Mouse (Mus musculus) natural killer cell, adult 2 months (primary cell): ENCODE data around the gene Nupr1.
A peak's percentile ranks its signal among the peaks of the same experiment; 100 is the strongest.

Source experiments
- DNase-seq, 2 experiments: peaks; one replicate each; pipeline ENCODE4 v3.0.0; 2022; ENCODE audit warnings: low spot score in 2 of 2

The Nupr1 gene

DNA sequence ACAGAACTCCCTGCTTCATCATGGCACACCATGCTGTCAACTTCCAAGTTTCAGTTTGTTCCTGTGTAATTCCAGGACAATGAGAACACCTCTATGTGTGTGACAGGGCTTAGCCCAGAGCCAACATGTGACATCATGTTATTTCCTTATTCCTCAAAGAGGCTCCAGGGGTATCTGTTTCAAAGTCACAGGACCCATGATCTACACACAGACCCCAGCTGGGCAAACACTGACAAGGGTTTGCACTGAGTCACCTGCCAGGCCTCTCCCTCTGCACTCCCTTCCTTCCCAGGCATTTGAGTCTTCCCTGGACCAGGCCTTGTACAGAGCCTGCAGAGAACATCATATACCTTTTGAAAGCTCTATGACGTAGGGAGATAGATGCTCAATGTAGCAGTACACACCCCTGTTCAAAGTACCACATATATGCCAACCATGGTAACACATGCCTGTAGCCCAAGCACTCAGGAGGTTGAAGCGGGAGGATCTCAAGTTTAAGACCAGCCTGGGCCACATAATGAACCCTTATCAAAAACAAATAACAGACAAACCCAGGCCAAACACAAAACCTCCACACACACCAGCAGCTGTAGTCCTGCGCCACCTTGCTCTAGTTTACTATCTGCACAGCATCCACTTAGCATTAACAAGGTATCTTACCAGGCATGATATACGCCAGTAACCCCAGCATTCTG, at the start of gene Nupr1:
TSS of gene Nupr1 (minus strand) at position 38 of the 695 bp plus-strand sequence.
- no peak for DNase-seq

DNA sequence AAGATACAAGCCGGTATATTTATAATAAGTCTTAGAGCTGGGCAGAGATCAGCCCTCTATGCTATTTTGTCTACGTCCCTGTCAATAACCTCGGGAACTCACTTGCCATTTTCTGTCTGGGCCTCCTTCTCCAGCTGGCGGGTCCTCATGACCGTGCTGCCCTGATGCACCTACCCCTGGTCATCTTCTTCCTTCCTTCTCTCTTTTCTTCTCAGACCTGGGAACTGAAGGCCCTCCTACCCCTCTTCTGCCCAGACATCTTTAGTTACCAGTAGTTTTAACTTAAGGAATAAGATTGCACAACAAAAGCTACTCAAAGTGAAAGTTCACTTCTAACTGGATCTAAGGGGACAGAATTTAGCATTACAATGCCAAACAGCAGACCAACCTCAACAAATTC, 49.0 kb upstream of the Nupr1 start:
- no peak for DNase-seq

DNA sequence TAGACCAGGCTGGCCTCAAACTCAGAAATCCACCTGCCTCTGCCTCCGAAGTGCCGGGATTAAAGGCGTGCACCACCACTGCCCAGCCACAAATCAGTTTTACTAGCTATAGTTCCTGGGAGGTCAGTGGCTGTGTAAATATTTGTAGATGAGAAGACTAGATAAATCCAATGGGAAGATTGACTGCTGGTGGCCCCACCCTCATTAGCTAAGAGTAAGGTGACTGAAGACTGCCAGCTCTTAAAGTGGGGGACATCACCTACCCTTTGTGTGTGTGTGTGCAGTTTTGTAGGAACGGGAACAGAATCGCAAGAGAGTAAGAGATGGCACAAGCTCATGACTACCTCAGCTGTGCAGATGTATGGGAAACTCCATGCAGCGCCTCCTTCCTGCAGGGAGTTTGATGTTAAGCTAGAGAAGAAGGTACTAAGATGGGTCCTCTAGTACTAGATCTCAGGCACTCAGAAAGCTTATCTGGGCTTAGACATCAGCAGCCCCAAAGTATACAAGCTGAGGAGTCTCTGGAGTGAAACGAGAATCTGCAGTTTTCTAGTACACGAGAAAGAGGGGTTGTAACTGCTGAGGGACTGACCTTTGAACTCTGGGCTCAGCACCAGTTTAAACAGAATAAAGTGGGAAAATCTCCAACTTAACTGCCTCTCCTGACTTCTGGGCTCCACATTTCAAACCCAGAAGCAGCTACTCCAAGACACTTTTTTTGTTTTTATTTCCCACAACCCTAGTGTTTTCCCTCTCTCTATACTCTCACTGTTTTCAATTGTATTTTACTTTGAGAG, 48.1 kb upstream of the Nupr1 start:
- no peak for DNase-seq

DNA sequence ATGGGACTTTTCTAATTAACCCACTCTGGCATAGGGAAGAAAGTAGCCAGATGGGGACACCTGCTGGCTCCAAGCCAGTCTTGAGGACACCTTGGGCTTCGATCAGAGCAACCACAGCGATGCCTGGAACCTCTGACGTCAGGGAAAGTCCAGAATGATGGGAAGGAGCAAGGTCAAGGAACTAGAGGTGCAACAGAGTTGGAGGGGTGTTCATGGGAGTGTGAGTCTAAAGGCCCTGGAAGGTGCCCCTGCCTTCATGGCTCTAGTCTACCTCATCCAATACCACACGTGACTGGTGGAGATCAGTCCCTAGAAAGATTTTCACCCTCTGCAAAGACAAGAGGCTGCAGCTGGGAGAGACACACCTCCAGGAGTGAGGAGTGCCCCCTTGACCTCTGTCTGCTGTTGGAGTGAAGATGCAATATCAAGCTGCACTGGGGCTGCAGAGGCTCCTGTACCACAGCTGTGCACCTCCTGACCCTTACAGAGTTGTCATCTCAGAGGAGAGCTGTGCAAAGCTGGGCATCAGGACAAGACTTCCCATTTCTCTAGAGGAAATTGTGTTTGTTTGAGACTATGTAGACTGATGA, 46.1 kb upstream of the Nupr1 start:
- DNase-seq = no peak

DNA sequence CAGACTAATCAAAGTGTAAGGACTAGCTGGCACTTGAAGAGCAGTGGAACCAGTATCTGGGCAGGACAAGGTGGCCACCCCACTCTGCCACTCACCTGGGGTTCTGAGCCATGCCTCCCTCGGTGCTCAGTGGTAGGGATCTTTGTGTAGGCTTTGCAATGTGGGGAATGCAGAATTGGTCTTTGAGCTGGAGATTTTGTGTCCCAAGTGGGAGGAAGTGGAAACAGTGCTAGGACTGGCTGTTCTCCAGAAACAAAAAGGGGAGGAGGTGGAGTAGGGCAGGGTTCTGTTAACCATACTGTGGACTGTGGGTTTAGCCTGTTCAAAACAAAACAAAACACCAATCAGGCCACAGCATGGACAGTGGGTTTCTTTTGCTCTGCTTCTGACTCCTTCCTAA, 45.5 kb upstream of the Nupr1 start, which contains the start of gene Sult1a1:
TSS of gene Sult1a1 (minus strand) at position 226 of the 400 bp plus-strand sequence.
- DNase-seq = no peak

DNA sequence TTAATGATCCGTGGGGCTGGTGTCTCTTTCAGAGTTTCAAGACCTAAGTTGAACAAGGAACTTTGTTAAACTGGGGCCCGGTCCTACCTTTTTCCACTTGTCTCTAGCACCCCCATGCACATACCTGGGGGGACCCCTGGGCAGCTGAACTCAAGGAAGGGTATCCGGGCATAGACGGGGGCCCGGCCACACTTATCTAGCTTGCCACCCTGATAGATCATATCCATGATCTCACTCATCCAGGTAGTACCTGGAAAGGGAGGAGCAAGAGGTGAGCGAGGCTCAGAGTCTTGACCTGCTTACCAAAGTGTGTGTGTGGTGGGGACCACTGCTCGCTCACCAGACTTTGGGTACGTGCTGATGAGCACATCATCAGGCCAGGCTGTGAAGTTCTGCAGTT, 44.4 kb upstream of the Nupr1 start:
- no peak for DNase-seq

DNA sequence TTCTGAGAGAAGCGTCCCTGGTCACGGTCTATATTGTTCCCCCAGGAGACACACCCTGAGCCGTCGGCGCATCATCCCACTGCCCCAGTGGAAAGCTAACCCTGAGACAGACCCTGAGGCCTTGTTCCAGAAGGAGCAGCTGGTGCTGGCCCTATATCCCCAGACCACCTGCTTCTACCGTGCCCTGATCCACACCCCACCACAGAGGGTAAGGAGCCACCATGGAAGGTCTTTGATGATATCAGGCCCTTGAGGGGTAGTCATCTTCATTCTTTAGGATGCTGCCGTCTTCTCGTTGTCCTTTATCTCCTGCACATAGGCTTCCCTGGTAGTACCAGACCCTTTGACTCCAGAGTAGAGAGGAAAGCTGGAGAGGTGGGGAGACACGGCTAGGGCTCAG, 41.5 kb upstream of the Nupr1 start:
- DNase-seq = no peak

DNA sequence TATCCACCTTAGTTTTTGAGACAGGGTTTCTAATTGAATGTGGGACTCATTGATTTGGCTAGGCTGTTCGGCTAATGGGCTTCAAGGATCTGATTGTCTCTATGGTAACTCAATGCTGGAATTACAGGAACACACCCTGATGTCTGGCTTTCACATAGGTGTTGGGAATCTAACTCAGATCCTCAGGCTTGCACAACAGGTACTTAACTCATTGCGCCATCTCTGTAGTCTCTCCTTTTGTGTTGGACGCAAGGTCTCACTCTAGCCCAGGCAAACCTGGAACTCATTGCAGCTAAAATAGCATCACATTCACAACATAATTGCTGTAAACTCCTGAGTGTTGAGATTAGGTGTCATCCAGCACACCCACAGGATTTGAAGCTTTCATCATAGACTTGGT, 39.5 kb upstream of the Nupr1 start:
- no peak for DNase-seq

DNA sequence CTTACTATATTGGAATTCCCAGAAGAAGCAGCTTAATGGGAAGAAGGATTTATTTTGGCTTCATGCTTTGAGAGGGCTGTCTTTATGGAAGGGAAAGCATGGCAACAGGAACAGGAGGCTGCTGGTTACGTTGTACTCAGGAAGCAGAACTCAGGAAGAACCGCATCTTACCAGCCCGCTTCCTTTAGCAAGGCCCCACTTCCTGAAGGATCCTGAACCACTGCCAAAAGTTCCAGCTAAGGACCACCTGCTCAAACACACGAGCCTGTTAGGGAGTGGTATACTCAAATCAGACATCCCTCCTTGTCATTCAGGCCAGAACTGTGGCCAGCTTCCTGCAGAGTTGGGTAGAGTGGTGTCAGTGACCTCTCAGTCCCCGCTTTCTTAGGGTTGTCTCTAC, 37.8 kb upstream of the Nupr1 start:
- no peak for DNase-seq

DNA sequence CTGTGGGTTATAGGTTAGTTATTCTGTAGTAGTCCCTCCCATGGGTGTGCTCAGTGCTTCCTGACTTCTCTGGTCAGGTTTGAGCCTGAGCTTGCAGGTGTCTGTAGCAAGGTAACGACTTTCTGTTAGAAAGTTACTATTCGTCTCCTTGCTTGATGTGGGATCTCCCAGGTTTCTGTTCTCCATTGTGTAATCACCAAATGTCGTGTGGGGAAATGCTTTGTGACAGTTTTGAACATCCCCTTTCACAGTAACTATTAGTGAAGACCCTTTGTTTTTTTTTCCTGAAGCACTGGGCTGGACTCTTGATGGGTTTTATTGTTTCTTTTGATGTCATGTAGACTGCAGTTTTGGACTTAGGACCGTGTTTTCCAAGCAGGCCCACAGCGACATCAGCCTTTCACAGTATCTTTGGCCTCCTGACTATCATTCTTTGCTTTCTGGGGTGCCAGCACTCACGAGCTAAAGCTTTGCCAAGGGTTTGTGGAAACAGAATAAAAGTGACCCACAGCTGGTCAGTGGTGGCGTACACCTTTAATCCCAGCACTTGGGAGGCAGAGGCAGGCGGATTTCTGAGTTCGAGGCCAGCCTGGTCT, 36.9 kb upstream of the Nupr1 start:
- DNase-seq = no peak

DNA sequence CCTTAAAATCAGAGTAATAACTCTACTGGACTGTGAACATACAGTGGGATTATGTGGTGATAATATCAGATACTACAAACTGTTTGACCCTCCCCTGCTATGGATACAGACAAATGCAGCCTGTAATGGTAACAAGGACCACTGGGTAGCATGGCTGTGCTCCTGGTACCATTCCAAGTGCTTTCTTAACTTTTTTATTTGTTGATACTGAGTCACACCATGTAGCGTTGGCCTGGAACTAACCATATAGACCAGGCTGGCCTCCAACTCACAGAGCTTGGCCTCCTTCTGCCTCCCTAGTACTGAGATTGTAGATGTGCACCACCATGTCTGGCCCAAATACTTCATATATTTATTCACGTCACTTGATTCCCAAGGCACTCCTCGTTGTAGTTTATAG, 34.6 kb upstream of the Nupr1 start:
- no peak for DNase-seq

DNA sequence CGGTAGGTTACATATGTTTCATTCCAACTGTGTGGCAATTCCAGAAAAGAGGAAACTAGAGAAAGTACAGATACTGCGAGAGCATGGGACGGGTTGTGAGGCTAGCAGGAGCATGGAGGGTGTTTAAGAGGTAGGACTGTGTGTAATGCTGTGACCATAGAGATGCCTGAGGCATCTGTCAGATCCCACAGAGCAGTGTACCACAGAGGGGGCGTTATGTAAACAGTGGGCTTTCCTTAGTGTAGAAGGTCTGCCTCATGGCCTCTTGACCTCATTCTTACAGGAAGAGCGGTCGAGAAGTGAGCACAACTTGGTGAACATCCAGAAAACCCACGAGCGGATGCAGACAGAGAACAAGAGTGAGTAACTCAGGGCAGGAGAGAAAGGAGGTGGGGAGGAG, 33.0 kb upstream of the Nupr1 start:
- DNase-seq = no peak

DNA sequence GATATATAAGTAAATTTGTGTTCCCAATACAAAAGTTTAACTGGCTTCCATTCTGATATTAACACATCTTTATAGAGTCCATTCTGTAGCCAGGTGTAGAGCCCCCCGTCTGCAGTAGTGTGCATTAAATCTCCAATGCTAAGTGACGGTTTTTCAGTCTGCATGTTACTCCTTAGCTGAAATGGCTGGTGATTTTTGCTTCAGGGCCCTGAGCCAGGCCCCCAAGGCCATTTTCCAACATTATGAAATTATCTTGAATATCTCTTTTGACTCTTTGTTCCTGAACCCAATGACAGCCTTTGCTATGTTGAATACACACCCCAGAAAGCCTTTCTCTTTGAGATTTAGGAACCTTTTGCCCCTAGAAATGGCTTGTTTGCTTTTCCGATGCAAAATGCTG, 29.1 kb upstream of the Nupr1 start:
- no peak for DNase-seq

DNA sequence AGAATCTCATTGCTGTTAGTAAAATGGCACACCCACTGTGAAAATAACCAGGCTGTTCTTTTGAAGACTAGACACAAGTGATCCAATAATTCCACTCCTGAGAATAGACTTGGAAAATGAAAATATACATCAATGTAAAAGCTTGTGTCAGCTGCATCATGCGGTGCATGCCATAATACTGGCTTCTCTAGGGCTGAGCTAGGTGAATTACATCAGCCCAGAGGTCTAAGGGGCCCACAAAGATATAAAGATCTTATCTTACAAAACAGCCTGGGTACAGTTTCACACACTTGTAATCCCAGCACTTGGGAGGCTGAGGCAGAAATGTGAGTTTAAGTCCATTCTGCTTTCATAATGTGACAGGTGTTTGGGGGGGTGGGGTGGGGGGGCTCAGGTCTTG, 26.9 kb upstream of the Nupr1 start:
- no peak for DNase-seq

DNA sequence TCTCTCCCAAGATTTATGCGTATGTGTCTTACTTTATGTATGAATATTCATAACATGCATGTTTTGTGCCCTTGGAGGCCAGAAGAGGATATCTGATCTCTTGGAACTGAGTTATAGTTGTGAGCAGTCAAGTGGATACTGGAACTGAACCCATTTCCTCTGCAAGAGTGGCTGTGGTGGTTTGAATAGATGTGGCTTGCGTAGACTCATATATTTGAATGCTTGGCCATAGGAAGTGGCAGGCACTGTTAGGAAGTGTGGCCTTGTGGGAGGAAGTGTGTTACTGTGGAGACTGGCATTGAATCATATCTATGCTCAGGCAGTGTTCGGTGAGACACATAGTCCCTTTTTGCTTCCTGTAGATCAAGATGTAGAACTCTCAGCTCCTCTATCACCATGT, 25.0 kb upstream of the Nupr1 start:
- DNase-seq = peak; percentile 59

DNA sequence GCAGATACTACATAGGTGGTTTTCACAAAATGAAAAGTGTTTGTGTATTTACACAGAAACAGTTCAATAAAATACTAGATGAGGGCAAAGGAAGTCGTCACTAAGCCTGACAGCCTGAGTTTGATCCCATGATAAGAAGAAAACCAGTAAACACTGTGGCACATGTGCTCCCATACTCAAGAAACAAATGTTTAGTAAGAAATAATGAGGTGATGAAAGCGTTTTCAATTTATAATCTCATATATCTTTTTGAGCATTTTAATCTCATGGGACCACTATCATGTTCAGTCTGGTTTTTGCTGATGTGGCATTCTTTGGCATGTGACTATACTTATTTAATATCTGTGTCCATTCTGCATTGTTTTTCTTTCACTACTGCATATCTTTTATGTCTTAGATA, 23.3 kb upstream of the Nupr1 start:
- DNase-seq = no peak

DNA sequence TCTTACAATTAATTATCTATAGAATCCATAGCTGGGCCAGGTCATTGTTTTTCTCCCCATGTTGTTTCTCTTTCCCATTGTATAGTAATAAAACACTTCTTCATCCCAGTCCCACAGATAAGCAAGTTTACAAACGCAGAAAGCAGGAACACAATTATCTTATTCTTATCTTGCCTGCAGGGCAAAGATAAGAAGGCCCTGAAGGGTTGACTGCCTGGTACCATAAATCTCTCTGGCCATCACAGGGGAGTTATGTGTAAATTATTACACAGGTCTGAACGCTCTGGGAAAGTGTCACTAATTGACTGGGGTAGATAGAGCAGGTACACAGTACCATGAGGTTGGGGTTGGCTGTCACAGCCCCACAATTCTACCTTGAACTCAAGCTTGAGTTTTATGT, 20.2 kb upstream of the Nupr1 start:
- no peak for DNase-seq

DNA sequence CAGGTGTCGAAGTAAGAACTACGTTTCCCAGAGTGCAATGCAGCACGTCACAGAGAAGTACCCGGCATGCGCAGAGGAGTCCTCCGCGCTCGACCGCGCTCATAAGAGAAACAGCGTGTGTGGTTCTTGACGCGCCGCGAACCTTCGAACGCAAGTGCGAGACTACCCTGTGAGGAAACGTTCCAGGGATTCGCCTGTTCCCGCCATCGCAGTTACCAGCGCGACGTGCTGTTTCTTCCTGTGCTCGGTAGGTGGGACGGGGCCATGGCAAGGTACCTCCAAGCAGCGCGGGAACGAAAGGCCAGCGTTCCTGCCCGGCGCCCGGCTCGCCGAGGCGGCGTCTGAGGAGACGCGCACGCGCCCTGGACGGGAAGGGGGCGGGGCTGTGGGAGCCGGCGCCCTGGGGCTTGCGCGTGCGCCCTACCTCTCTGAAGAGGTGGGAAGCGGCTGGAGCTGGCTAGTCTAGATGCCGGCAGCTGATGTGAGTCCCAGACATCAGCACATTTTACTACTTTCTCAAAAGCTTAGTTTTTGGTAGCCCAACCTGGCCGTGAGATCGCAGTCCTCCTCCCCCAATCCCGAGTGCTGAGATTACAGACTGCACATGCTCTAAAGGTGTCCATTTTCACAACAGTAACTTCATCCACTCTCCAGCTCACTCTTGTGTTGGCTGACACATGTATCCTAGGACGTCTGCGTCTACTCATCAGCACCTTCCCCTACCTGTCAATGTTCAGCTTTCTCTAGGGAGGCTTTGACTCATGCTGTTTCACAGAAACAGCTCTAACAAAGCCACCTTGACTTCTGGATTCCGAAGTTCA, 18.8 kb upstream of the Nupr1 start, which contains the start of gene Sgf29:
TSS of gene Sgf29 (plus strand) at position 79 of the 821 bp plus-strand sequence.
- DNase-seq = peak; percentile 89 to 91

DNA sequence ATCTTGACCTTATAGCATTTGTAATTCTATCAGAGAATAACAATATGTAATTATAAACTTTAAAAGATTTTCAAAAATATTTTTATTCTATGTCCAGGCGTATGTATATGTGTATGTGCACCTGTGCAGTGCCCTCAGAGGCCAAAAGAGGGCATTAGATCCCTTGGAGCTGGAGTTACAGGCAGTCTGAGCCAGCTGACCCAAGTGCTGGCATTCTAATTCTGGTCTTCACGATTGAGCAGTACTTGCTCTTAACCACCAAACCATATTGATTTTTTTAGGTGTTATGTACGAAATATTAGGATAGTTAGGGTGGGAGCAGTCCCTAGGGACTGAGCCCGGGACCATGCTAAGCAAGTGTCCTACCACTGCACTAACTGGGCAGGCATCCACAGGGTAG, 17.8 kb upstream of the Nupr1 start:
- no peak for DNase-seq

DNA sequence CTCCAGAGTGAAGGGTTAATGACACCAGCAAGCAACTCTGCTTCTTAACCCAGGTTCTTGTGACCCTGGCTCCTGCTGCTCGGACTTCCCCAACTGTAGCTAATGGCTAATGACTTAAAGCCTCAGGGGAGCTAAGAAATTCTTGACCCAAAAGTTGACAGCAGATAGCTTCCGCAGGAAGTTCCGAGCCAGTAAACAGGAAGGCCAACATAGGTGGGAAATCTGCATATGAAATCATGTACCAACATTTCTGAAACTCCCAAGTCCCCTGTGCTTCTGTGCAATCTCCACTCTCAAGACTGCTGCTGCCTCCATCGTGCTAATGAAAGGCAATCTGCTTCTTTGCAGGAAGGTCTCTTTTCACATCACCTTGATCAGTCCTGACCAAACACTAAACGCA, 15.0 kb upstream of the Nupr1 start:
- DNase-seq = no peak

DNA sequence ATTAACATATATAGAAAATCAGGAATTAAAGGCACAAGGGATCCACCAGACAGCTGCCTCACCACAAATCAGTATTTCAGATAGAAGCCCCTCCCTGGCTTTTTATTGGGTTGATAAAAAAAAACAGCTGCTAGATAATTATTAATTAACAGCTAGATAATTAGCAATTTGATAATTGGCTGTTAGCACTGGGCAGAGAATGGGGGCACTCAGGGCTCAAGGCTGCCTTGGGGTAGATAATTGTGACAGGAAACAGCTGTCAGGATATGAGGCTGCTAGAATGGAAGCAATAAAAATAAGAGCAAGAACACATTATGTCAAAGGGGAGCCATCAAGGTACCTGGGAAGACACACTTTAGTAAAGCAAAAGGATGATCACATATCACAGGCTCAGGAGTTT, 14.3 kb upstream of the Nupr1 start:
- DNase-seq = no peak

DNA sequence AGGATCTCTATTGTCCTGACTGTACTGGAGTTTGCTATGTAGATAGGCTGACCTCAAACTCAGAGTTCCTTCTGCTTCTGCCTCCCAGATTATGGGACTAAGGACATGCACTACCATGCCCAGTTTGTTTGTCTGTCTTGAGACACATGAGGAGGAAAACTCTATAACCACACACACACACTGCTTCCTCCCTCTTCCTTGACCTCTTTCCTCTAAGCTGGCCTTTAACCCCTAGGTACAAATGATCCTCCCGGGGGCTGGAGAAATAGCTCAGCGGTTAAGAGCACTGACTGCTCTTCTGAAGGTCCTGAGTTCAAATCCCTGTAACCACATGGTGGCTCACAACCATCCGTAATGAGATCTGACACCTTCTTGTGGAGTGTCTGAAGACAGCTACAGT, 13.7 kb upstream of the Nupr1 start:
- no peak for DNase-seq
